13 mouse cellular contexts compared by ENCODE assay signal in the genomic region with DNA sequence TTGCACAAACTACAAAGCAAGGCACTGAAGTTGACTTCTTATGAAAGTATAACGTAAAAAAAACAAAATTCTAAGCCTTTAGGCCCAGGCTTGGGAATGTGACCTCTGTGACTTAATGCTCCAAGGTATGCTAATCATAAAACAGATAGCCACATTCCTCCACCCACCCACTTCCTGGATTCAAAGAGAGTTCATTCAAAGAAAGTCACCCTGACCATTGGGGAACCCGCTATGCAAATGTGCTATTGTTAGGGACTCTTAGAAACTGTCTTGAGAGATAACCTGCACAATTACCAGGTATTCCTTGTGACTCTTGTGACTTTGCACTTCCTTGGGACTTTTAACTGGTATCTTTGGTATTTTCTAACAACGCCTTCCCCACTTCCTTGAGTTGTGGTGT. TPM values are rescaled to one million over a fixed set of nuclear protein-coding genes. Genes with fewer than 3 reads are reported as not detected.
"Had no signal": no experiment of that assay in that cellular context is flagged by ENCODE, and none has a peak within 500 bp of the region (broad histone marks: within the 10 kb centered on the region; RNA-seq: fewer than 3 reads in every experiment).

No protein-coding gene starts in this region.

RNA-seq across cellular contexts. Expression of a gene that starts 15.8 kb away (rescaled TPM):
- total RNA-seq: common myeloid progenitor, adult 5-6 weeks; gastrocnemius, adult 18-20 months; gastrocnemius, adult 2 months; gastrocnemius, adult 8-10 months; gastrocnemius, postnatal 14 days; gastrocnemius, postnatal 25 days; gastrocnemius, postnatal 36 days; gastrocnemius, postnatal 4 days; granulocyte monocyte progenitor cell, adult 5-6 weeks; heart, adult 18-20 months; heart, adult 2 months; heart, adult 8-10 months had no signal

RNA-seq across cellular contexts. Expression of a gene that starts 25.6 kb away (rescaled TPM):
- total RNA-seq: common myeloid progenitor, adult 5-6 weeks; gastrocnemius, adult 18-20 months; gastrocnemius, adult 2 months; gastrocnemius, adult 8-10 months; gastrocnemius, postnatal 10 days; gastrocnemius, postnatal 14 days; gastrocnemius, postnatal 25 days; gastrocnemius, postnatal 36 days; gastrocnemius, postnatal 4 days; granulocyte monocyte progenitor cell, adult 5-6 weeks; heart, adult 18-20 months; heart, adult 2 months; heart, adult 8-10 months had no signal
